Mouse (Mus musculus) thymus, adult 2 months (tissue): ENCODE data around the gene Rap1b. TPM values are rescaled to one million over a fixed set of nuclear protein-coding genes. Genes with fewer than 3 reads are reported as not detected.

Source experiments
- DNase-seq: peaks from one replicate; pipeline ENCODE4 v3.0.0; 2021
- H3K27ac ChIP-seq: fragments of 200-500 bp; 2 replicates; pipeline ENCODE4 v1.5.1; 2012; ENCODE audit warnings: low read length, control low read depth; ENCODE audit not compliant: control insufficient read depth, insufficient read depth
- H3K27me3 ChIP-seq: fragments of 200-500 bp; 2 replicates; pipeline ENCODE4 v1.6.1; 2012; ENCODE audit warnings: mild to moderate bottlenecking, low read length, moderate library complexity, mixed read lengths; ENCODE audit not compliant: control insufficient read depth, insufficient read depth
- H3K36me3 ChIP-seq: fragments of 200-500 bp; 2 replicates; pipeline ENCODE4 v1.6.1; 2012; ENCODE audit warnings: mild to moderate bottlenecking, low read length, moderate library complexity; ENCODE audit not compliant: control insufficient read depth, insufficient read depth
- H3K4me1 ChIP-seq: fragments of 200-500 bp; replicated peaks from 2 replicates; pipeline ENCODE4 v1.6.1; 2012; ENCODE audit warnings: low read length; ENCODE audit not compliant: control insufficient read depth, insufficient read depth
- H3K4me3 ChIP-seq: fragments of 200-500 bp; 2 replicates; pipeline ENCODE4 v1.5.1; 2012; ENCODE audit warnings: mild to moderate bottlenecking, low read length, control low read depth, moderate library complexity; ENCODE audit not compliant: control insufficient read depth, insufficient read depth
- CTCF ChIP-seq: fragments of 200-500 bp; IDR thresholded peaks from 2 replicates; pipeline ENCODE4 v1.5.1; 2012; ENCODE audit warnings: mild to moderate bottlenecking, control low read depth, low read length, moderate library complexity, borderline replicate concordance; ENCODE audit not compliant: control insufficient read depth, poor library complexity, insufficient read depth; ENCODE audit errors: extremely low read depth
- POLR2A ChIP-seq: fragments of 200-500 bp; IDR thresholded peaks from 2 replicates; pipeline ENCODE4 v1.6.1; 2012; ENCODE audit warnings: mild to moderate bottlenecking, low read length, control low read depth, moderate library complexity; ENCODE audit not compliant: control insufficient read depth, poor library complexity, insufficient read depth; ENCODE audit errors: extremely low read depth
- WGBS: fragments of 180-500 bp; shearing (Covaris S2); methylation state at CpG from one replicate; pipeline ENCODE4 v1.1.7; 2018; 5-methylcytosine and 5-hydroxymethylcytosine counted together
- polyA plus RNA-seq: library from polyadenylated mRNA; depleted of rRNA; stranded (reverse); fragments of >200 nt; gene quantifications from 2 replicates; pipeline ENCODE4 v1.2.3, GENCODE M21; 2012; rRNA removed

The Rap1b gene
- polyA plus RNA-seq, 1 experiment: 60.9 TPM

DNA sequence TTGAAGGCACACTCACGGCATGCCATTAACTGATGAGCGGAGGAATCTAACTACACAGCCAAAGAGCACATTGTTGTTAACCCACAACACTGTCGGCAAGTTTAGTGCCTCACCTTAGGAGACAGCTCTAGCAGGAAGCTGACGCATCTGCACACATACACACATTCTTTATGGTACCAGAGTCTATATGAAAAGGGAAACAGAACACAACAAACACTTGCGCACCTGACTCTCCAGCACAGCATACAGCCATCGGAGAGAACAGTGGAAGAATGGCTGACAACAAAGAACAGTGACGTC is 77.7 kb downstream of the Rap1b start:
- Histone ChIP-seq H3K27ac (no peak overlapping the region), H3K27me3 (no peaks in the 10 kb centered on the region), H3K4me1 (no peaks in the 10 kb centered on the region), H3K36me3 (peaks cover 62% of the 10 kb centered on the region), H3K4me3 (no peak overlapping the region)
- TF ChIP-seq CTCF (no peak), POLR2A (no peak)
- no peak for DNase-seq
- WGBS: 96% methylated on average over 7 of the region's 7 CpGs

- no peak for DNase-seq
- H3K27ac ChIP-seq: no peak overlapping the region
- 96% methylated on average over 10 of the region's 10 CpGs for WGBS
- H3K27me3 ChIP-seq: no peaks in the 10 kb centered on the region
- H3K4me1 ChIP-seq: no peaks in the 10 kb centered on the region
- H3K4me3 ChIP-seq: no peak overlapping the region
- TF ChIP-seq POLR2A (no peak), CTCF (no peak)
- peaks cover 60% of the 10 kb centered on the region for H3K36me3 ChIP-seq
Observed at GRCm38 (mm10) chr10:117767286-117768140, 78.3 kb downstream of the Rap1b start.

DNA sequence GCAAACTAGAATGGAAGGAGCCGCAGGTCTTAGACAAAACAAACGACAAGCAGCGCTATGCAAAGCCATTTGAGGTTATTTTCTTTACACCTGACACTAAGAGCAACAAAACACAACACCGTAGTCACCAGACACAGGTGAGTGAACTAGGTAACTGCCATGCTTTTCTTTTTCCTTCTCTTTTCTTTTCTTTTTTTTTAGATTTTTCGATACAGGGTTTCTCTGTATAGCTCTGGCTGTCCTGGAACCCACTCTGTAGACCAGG is 79.0 kb downstream of the Rap1b start:
- H3K27me3 ChIP-seq: no peaks in the 10 kb centered on the region
- H3K36me3 ChIP-seq: peaks cover 62% of the 10 kb centered on the region
- WGBS: 97% methylated on average over 5 of the region's 5 CpGs
- no peak overlapping the region for H3K4me3 ChIP-seq
- no peak overlapping the region for H3K27ac ChIP-seq
- TF ChIP-seq POLR2A: no peak
- H3K4me1 ChIP-seq: no peaks in the 10 kb centered on the region
- DNase-seq: no peak

GRCm38 (mm10) chr10:117766111-117766895 is 79.5 kb downstream of the Rap1b start:
- TF ChIP-seq CTCF (no peak), POLR2A (no peak)
- peaks cover 67% of the 10 kb centered on the region for H3K36me3 ChIP-seq
- no peaks in the 10 kb centered on the region for H3K27me3 ChIP-seq
- no peak overlapping the region for H3K4me3 ChIP-seq
- no peak overlapping the region for H3K27ac ChIP-seq
- no peak for DNase-seq
- H3K4me1 ChIP-seq: no peaks in the 10 kb centered on the region
- 94% methylated on average over 16 of the region's 16 CpGs for WGBS

GRCm38 (mm10) chr10:117765116-117765894 is 80.5 kb downstream of the Rap1b start:
- Histone ChIP-seq H3K4me1 (no peaks in the 10 kb centered on the region), H3K36me3 (peaks cover 70% of the 10 kb centered on the region), H3K27ac (no peak overlapping the region), H3K4me3 (no peak overlapping the region), H3K27me3 (no peaks in the 10 kb centered on the region)
- no peak for TF ChIP-seq CTCF
- TF ChIP-seq POLR2A: no peak
- no peak for DNase-seq
- WGBS: 98% methylated on average over 11 of the region's 11 CpGs

GRCm38 (mm10) chr10:117764598-117764997 is 81.2 kb downstream of the Rap1b start:
- Histone ChIP-seq H3K4me3 (no peak overlapping the region), H3K36me3 (peaks cover 70% of the 10 kb centered on the region), H3K4me1 (no peaks in the 10 kb centered on the region), H3K27ac (no peak overlapping the region), H3K27me3 (no peaks in the 10 kb centered on the region)
- TF ChIP-seq CTCF: no peak
- TF ChIP-seq POLR2A: no peak
- WGBS: 95% methylated on average over 6 of the region's 6 CpGs
- DNase-seq: no peak

Other genes with a start within 250 kb of the Rap1b start
- gene Cpm, start 216.5 kb downstream of the Rap1b start, polyA plus RNA-seq: 3.2 and 3.6 TPM in 2 replicates
- 83.0 and 116 TPM in 2 replicates for gene Mdm2, start 135.3 kb downstream of the Rap1b start, polyA plus RNA-seq
- 13.8 and 19.1 TPM in 2 replicates for gene Slc35e3, start 99.7 kb downstream of the Rap1b start, polyA plus RNA-seq
- gene Nup107, start 53.3 kb downstream of the Rap1b start, polyA plus RNA-seq: 21.4 and 26.1 TPM in 2 replicates